Mouse (Mus musculus) stomach, postnatal 0 days (tissue): ENCODE measurements at regions not wholly inside any gene's neighbourhood (a gene's known extent, or its start where the extent isn't known, plus 50 kb on each side); places are given as distances from the start of the nearest gene placed in this dataset.

Experiments used
- CTCF ChIP-seq: IDR thresholded peaks from 2 replicates; pipeline ENCODE4 v1.5.1; 2016; ENCODE audit warnings: antibody characterized with exemption, low read depth, mild to moderate bottlenecking, moderate library complexity
- EP300 ChIP-seq: optimal IDR thresholded peaks from 2 replicates; pipeline ENCODE3; 2016; ENCODE audit warnings: antibody characterized with exemption

- TF ChIP-seq CTCF (no peak), EP300 (no peak)
These were observed 177.9 kb downstream of the Gm21750 start for GRCm38 (mm10) chr14:73838890-73839289.
